Mouse (Mus musculus) MEL (cell line): Measurements from ENCODE around the gene Orc1. TPM values are rescaled to one million over a fixed set of nuclear protein-coding genes. Genes with fewer than 3 reads are reported as not detected.

Source experiments
- DNase-seq: peaks from one replicate; pipeline ENCODE4 v3.0.0; 2011; ENCODE audit warnings: low read depth, low spot score
- H3K27ac ChIP-seq: 2 replicates; pipeline ENCODE4 v1.5.1; 2012; ENCODE audit warnings: low read depth, mild to moderate bottlenecking, control low read depth, low read length, moderate library complexity; ENCODE audit not compliant: control insufficient read depth
- H3K27me3 ChIP-seq, 2 experiments: fragments of 150-350 bp in 1 of 2; sonication (generic) in 1 of 2; 2 replicates each; pipeline ENCODE4 v1.6.1; 2012; ENCODE audit warnings: low read length in 2 of 2, mild to moderate bottlenecking in 2 of 2, improper control_type of control experiment in 1 of 2, moderate library complexity in 1 of 2; ENCODE audit not compliant: insufficient read depth in 2 of 2, control insufficient read depth in 1 of 2
- H3K36me3 ChIP-seq, 2 experiments: 2 replicates each; pipeline ENCODE4 v1.6.1; 2012 to 2014; ENCODE audit warnings: low read length in 2 of 2, improper control_type of control experiment in 1 of 2, inconsistent platforms in 1 of 2, mild to moderate bottlenecking in 1 of 2; ENCODE audit not compliant: insufficient read depth in 2 of 2, control insufficient read depth in 1 of 2
- H3K4me1 ChIP-seq, 2 experiments: fragments of 150-350 bp in 1 of 2; sonication (generic) in 1 of 2; 2 replicates each; pipeline ENCODE4 v1.6.1; 2012; ENCODE audit warnings: low read length in 2 of 2, improper control_type of control experiment in 1 of 2, mild to moderate bottlenecking in 1 of 2; ENCODE audit not compliant: insufficient read depth in 2 of 2, control insufficient read depth in 1 of 2
- H3K4me3 ChIP-seq, 2 experiments: fragments of 150-350 bp in 1 of 2; sonication (generic) in 1 of 2; 2 replicates each; pipeline ENCODE4 v1.5.1; 2012; ENCODE audit warnings: low read depth in 2 of 2, low read length in 2 of 2, mild to moderate bottlenecking in 2 of 2, moderate library complexity in 2 of 2, control low read depth in 1 of 2, improper control_type of control experiment in 1 of 2; ENCODE audit not compliant: control insufficient read depth in 1 of 2, insufficient read depth in 1 of 2
- H3K79me2 ChIP-seq: 2 replicates; pipeline ENCODE4 v1.6.1; 2012; ENCODE audit warnings: mild to moderate bottlenecking, low read length, moderate library complexity; ENCODE audit not compliant: control insufficient read depth, poor library complexity, insufficient read depth
- H3K9ac ChIP-seq: 2 replicates; pipeline ENCODE4 v1.6.1; 2012; ENCODE audit warnings: low read depth, mild to moderate bottlenecking, control low read depth, low read length, moderate library complexity; ENCODE audit not compliant: control insufficient read depth, poor library complexity, severe bottlenecking
- H3K9me3 ChIP-seq: fragments of 150-350 bp; sonication (generic); replicated peaks from 2 replicates; pipeline ENCODE4 v1.6.1; 2012; ENCODE audit warnings: mild to moderate bottlenecking, low read length, improper control_type of control experiment, moderate library complexity; ENCODE audit not compliant: insufficient read depth
- BHLHE40 ChIP-seq: IDR thresholded peaks from 2 replicates; pipeline ENCODE4 v1.6.1; 2012; ENCODE audit warnings: low read depth, mild to moderate bottlenecking, inconsistent platforms, low read length, improper control_type of control experiment, borderline replicate concordance
- CHD1 ChIP-seq: IDR thresholded peaks from 2 replicates; pipeline ENCODE4 v1.6.1; 2012; ENCODE audit warnings: low read depth, mild to moderate bottlenecking, inconsistent platforms, low read length, improper control_type of control experiment
- CHD2 ChIP-seq: IDR thresholded peaks from 2 replicates; pipeline ENCODE4 v1.6.1; 2011; ENCODE audit warnings: low read length, improper control_type of control experiment
- CTCF ChIP-seq, 3 experiments: IDR thresholded peaks in 2 of 3; conservative IDR thresholded peaks in 1 of 3; 2 replicates each; pipeline ENCODE4 v1.5.1; 2011 to 2012; ENCODE audit warnings: low read length in 3 of 3, low read depth in 2 of 3, mild to moderate bottlenecking in 2 of 3, improper control_type of control experiment in 1 of 3, inconsistent platforms in 1 of 3, mixed read lengths in 1 of 3, moderate library complexity in 1 of 3; ENCODE audit not compliant: control insufficient read depth in 1 of 3, insufficient read depth in 1 of 3, poor library complexity in 1 of 3, severe bottlenecking in 1 of 3
- E2F4 ChIP-seq: IDR thresholded peaks from 2 replicates; pipeline ENCODE4 v1.6.1; 2011; ENCODE audit warnings: low read depth, low read length, improper control_type of control experiment, borderline replicate concordance
- EP300 ChIP-seq, 2 experiments: IDR thresholded peaks; 2 replicates each; pipeline ENCODE4 v1.6.1; 2011; ENCODE audit warnings: improper control_type of control experiment in 2 of 2, low read length in 2 of 2, low read depth in 1 of 2, mild to moderate bottlenecking in 1 of 2
- GABPA ChIP-seq: IDR thresholded peaks from 2 replicates; pipeline ENCODE4 v1.6.1; 2012; ENCODE audit warnings: low read depth, mild to moderate bottlenecking, inconsistent platforms, low read length, improper control_type of control experiment, moderate library complexity
- GATA1 ChIP-seq: IDR thresholded peaks from 2 replicates; pipeline ENCODE4 v1.6.1; 2011; ENCODE audit warnings: low read depth, low read length, improper control_type of control experiment
- HCFC1 ChIP-seq: IDR thresholded peaks from 2 replicates; pipeline ENCODE4 v1.6.1; 2012; ENCODE audit warnings: low read depth, mild to moderate bottlenecking, inconsistent platforms, low read length, improper control_type of control experiment, moderate library complexity
- JUND ChIP-seq: IDR thresholded peaks from 2 replicates; pipeline ENCODE4 v1.6.1; 2011; ENCODE audit warnings: low read depth, mild to moderate bottlenecking, improper control_type of control experiment, low read length
- KAT2A ChIP-seq: conservative IDR thresholded peaks from 2 replicates; pipeline ENCODE4 v1.6.1; 2012; ENCODE audit warnings: low read depth, low read length, improper control_type of control experiment, inconsistent platforms
- MEF2A ChIP-seq: IDR thresholded peaks from 2 replicates; pipeline ENCODE4 v1.6.1; 2014; ENCODE audit warnings: low read depth, mild to moderate bottlenecking, inconsistent platforms, low read length, improper control_type of control experiment; ENCODE audit not compliant: poor library complexity, insufficient replicate concordance, severe bottlenecking; ENCODE audit errors: extremely low read depth
- MXI1 ChIP-seq: IDR thresholded peaks from 2 replicates; pipeline ENCODE4 v1.6.1; 2011; ENCODE audit warnings: mild to moderate bottlenecking, low read depth, low read length, improper control_type of control experiment
- MYB ChIP-seq: IDR thresholded peaks from 2 replicates; pipeline ENCODE4 v1.6.1; 2011; ENCODE audit warnings: mild to moderate bottlenecking, low read depth, low read length, improper control_type of control experiment
- MYC ChIP-seq: IDR thresholded peaks from 2 replicates; pipeline ENCODE4 v1.6.1; 2011; ENCODE audit warnings: low read depth, mild to moderate bottlenecking, low read length, improper control_type of control experiment, moderate library complexity
- NRF1 ChIP-seq: IDR thresholded peaks from 2 replicates; pipeline ENCODE4 v1.6.1; 2014; ENCODE audit warnings: low read depth, mild to moderate bottlenecking, inconsistent platforms, low read length, improper control_type of control experiment, moderate library complexity; ENCODE audit not compliant: poor library complexity, insufficient read depth, severe bottlenecking
- POLR2A ChIP-seq, 2 experiments: IDR thresholded peaks; 2 replicates each; pipeline ENCODE4 v1.6.1; 2011 to 2012; ENCODE audit warnings: low read length in 2 of 2, mild to moderate bottlenecking in 2 of 2, control low read depth in 1 of 2, improper control_type of control experiment in 1 of 2, low read depth in 1 of 2, moderate library complexity in 1 of 2; ENCODE audit not compliant: control insufficient read depth in 1 of 2, insufficient read depth in 1 of 2, poor library complexity in 1 of 2
- RAD21 ChIP-seq: IDR thresholded peaks from 2 replicates; pipeline ENCODE4 v1.6.1; 2011; ENCODE audit warnings: mild to moderate bottlenecking, low read depth, low read length, improper control_type of control experiment
- SIN3A ChIP-seq: IDR thresholded peaks from 2 replicates; pipeline ENCODE4 v1.6.1; 2012; ENCODE audit warnings: low read length, improper control_type of control experiment, inconsistent platforms
- SMC3 ChIP-seq: IDR thresholded peaks from 2 replicates; pipeline ENCODE4 v1.6.1; 2011; ENCODE audit warnings: low read depth, low read length, improper control_type of control experiment
- TAL1 ChIP-seq: IDR thresholded peaks from 2 replicates; pipeline ENCODE4 v1.6.1; 2012; ENCODE audit warnings: mild to moderate bottlenecking, inconsistent platforms, low read length, moderate library complexity, mixed read lengths
- TBP ChIP-seq: IDR thresholded peaks from 2 replicates; pipeline ENCODE4 v1.8.0; 2011; ENCODE audit warnings: low read depth, low read length, improper control_type of control experiment
- UBTF ChIP-seq: IDR thresholded peaks from 2 replicates; pipeline ENCODE4 v1.6.1; 2012; ENCODE audit warnings: low read depth, mild to moderate bottlenecking, inconsistent platforms, low read length, improper control_type of control experiment, moderate library complexity, borderline replicate concordance; ENCODE audit not compliant: insufficient read depth
- USF1 ChIP-seq: IDR thresholded peaks from 2 replicates; pipeline ENCODE4 v1.6.1; 2014; ENCODE audit warnings: low read depth, mild to moderate bottlenecking, inconsistent platforms, low read length, improper control_type of control experiment, moderate library complexity
- ZKSCAN1 ChIP-seq: IDR thresholded peaks from 2 replicates; pipeline ENCODE4 v1.6.1; 2012; ENCODE audit warnings: low read depth, mild to moderate bottlenecking, inconsistent platforms, low read length, improper control_type of control experiment, moderate library complexity
- ZNF384 ChIP-seq: IDR thresholded peaks from 2 replicates; pipeline ENCODE4 v1.6.1; 2012; ENCODE audit warnings: low read depth, mild to moderate bottlenecking, inconsistent platforms, low read length, improper control_type of control experiment
- polyA plus RNA-seq, 2 experiments: library from polyadenylated mRNA; stranded (reverse) in 1 of 2; unstranded in 1 of 2; fragments of >175 nt in 1 of 2; fragments of >200 nt in 1 of 2; gene quantifications; 2 replicates each; pipeline versions ENCODE4 v1.2.1 to v1.2.4; 2012; ENCODE audit warnings: low replicate concordance in 2 of 2, low read depth in 1 of 2; ENCODE audit not compliant: insufficient read length in 2 of 2, insufficient read depth in 1 of 2, missing spikeins in 1 of 2
- total RNA-seq: library from RNA; depleted of rRNA; stranded (reverse); fragments of 300-350 nt; gene quantifications from 2 replicates; pipeline ENCODE4 v1.2.3, GENCODE M21; 2012

The Orc1 gene
- total and polyA plus RNA-seq, 3 experiments: 24.4 to 26.8 TPM; not detected in 1

DNA sequence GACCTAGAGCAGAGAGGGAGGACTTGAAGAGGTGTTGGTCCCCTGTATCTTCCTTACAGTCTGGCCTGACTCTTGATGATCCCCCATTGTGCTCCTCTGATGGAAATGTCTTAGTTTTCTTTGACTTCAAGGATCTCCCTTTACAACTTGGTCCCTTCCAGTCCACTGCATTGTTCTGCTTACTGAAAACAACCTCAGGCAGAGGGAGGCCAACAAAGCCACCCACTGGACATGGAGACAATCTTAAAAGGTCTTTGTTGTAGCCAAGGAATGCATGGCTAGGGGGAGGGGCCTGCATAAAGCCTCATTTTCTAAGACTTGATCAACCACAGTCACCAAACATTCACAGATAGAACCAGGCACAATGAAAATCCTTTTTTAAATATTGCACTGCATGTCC lies 55.9 kb downstream of the Orc1 start:
- Histone ChIP-seq H3K4me3 (no peak overlapping the region), H3K79me2 (no peaks in the 10 kb centered on the region)
- TF ChIP-seq USF1: no peak
- TF ChIP-seq MXI1: no peak
- TF ChIP-seq POLR2A (IDR thresholded peaks at IDR 0.05; ENCODE audit: control insufficient read depth in 1 of 2, insufficient read depth in 1 of 2, low read depth in 1 of 2, low read length in 2 of 2, poor library complexity in 1 of 2): no peak
- no peak for TF ChIP-seq HCFC1
- no peak for TF ChIP-seq ZNF384
- no peak for TF ChIP-seq UBTF
- TF ChIP-seq SMC3: no peak
- no peak for TF ChIP-seq E2F4
- TF ChIP-seq MYB: no peak
- no peak for TF ChIP-seq SIN3A
- no peak for TF ChIP-seq KAT2A
- TF ChIP-seq ZKSCAN1: no peak
- no peak for TF ChIP-seq TBP
- TF ChIP-seq CHD2: no peak
- TF ChIP-seq, all 39 proteins: peak for 0
- Histone ChIP-seq H3K36me3 (peaks cover 2 to 8% of the 10 kb centered on the region in 2 experiments; a peak in 3 of 4 replicates), H3K9me3 (no peaks in the 10 kb centered on the region), H3K27me3 (no peaks in the 10 kb centered on the region), H3K4me1 (peaks cover 0 to 3% of the 10 kb centered on the region in 2 experiments; a peak in 2 of 4 replicates), H3K9ac (no peak overlapping the region), H3K27ac (no peak overlapping the region)
- no peak for DNase-seq

DNA sequence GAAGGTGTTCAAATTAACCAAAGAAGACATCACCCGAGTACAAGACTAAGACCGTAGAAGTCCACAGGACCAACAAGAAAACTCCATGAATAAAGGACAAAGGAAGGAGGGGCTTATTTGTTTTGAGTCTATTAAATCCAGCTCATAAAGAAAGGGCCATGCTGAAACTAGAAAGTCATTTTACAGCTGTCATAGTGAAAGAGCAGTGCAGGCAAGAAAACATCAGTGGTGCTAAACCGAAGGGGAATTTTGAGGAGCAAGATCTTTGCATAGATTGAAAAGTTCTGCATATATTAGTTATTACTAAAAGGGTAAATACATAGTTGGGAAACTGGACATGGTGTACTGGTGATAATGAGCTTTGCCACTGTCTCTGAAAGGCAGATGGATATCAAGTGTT lies 58.5 kb downstream of the Orc1 start:
- Histone ChIP-seq H3K4me1 (peaks cover 0 to 3% of the 10 kb centered on the region in 2 experiments; a peak in 2 of 4 replicates), H3K36me3 (peaks cover 2% of the 10 kb centered on the region in 2 experiments; a peak in 2 of 4 replicates), H3K27me3 (no peaks in the 10 kb centered on the region), H3K79me2 (no peaks in the 10 kb centered on the region), H3K9me3 (no peaks in the 10 kb centered on the region), H3K4me3 (no peak overlapping the region), H3K9ac (no peak overlapping the region), H3K27ac (no peak overlapping the region)
- DNase-seq: no peak
- TF ChIP-seq CHD1: no peak
- TF ChIP-seq EP300 (IDR thresholded peaks at IDR 0.05; ENCODE audit: low read depth in 1 of 2, low read length in 2 of 2): no peak
- no peak for TF ChIP-seq CTCF (IDR thresholded peaks at IDR 0.05 in 2 of 3, conservative IDR thresholded peaks at IDR 0.05 in 1 of 3; ENCODE audit: control insufficient read depth in 1 of 3, insufficient read depth in 1 of 3, low read depth in 2 of 3, low read length in 3 of 3, poor library complexity in 1 of 3, severe bottlenecking in 1 of 3)
- TF ChIP-seq UBTF: no peak
- TF ChIP-seq USF1: no peak
- TF ChIP-seq BHLHE40: no peak
- TF ChIP-seq MEF2A: no peak
- TF ChIP-seq GATA1: no peak
- TF ChIP-seq E2F4: no peak
- TF ChIP-seq TAL1: no peak
- TF ChIP-seq MYC: no peak
- no peak for TF ChIP-seq NRF1
- TF ChIP-seq SMC3: no peak
- TF ChIP-seq MYB: no peak
- TF ChIP-seq RAD21: no peak
- no peak for TF ChIP-seq GABPA
- TF ChIP-seq JUND: no peak
- no peak for TF ChIP-seq MXI1
- TF ChIP-seq SIN3A: no peak
- TF ChIP-seq HCFC1: no peak
